Comparison of ENCODE assay signal across 24 mouse cellular contexts in genomic region chr17:75696729-75697103, GRCm38 (mm10).
"Had no signal": no experiment of that assay in that cellular context is flagged by ENCODE, and none has a peak within 500 bp of the region (broad histone marks: within the 10 kb centered on the region; RNA-seq: fewer than 3 reads in every experiment).

No protein-coding gene starts in this region.

- H3K4me1 ChIP-seq: hindbrain, embryonic 10.5 days; hindbrain, embryonic 12.5 days; hindbrain, embryonic 15.5 days; intestine, embryonic 15.5 days; limb, embryonic 10.5 days; limb, embryonic 12.5 days had no signal

- H3K9me3 ChIP-seq: hindbrain, embryonic 10.5 days; hindbrain, embryonic 12.5 days; hindbrain, embryonic 15.5 days; intestine, embryonic 15.5 days; limb, embryonic 10.5 days; limb, embryonic 12.5 days had no signal

- H3K36me3 ChIP-seq: hindbrain, embryonic 10.5 days; hindbrain, embryonic 12.5 days; hindbrain, embryonic 15.5 days; intestine, embryonic 15.5 days; limb, embryonic 10.5 days; limb, embryonic 12.5 days had no signal

- H3K9ac ChIP-seq: hindbrain, embryonic 12.5 days; hindbrain, embryonic 15.5 days; intestine, embryonic 15.5 days; limb, embryonic 12.5 days had no signal

- DNase-seq: gastrocnemius, adult 2 months; gastrocnemius, postnatal 10 days; gastrocnemius, postnatal 25 days; heart, adult 2 months; heart, postnatal 10 days; heart, postnatal 4 days; kidney, adult 18-20 months; kidney, adult 8-10 months; kidney, postnatal 10 days; kidney, postnatal 25 days; kidney, postnatal 4 days; liver had no signal

- H3K27ac ChIP-seq: gastrocnemius, adult 2 months; heart, adult 2 months; hindbrain, embryonic 10.5 days; hindbrain, embryonic 12.5 days; hindbrain, embryonic 15.5 days; intestine, embryonic 15.5 days; layer of hippocampus, adult 2 months; left cerebral cortex, adult 2 months; limb, embryonic 10.5 days; limb, embryonic 12.5 days had no signal

- H3K27me3 ChIP-seq: hindbrain, embryonic 12.5 days; hindbrain, embryonic 15.5 days; intestine, embryonic 15.5 days; limb, embryonic 12.5 days had no signal

- H3K4me3 ChIP-seq: gastrocnemius, adult 2 months; heart, adult 2 months; hindbrain, embryonic 10.5 days; hindbrain, embryonic 12.5 days; hindbrain, embryonic 15.5 days; intestine, embryonic 15.5 days; layer of hippocampus, adult 2 months; left cerebral cortex, adult 2 months; limb, embryonic 10.5 days; limb, embryonic 12.5 days had no signal

- ATAC-seq: inflammation-experienced regulatory T-cells, adult 6 months; intestine, embryonic 15.5 days; intestine, postnatal 0 days had no signal

- H3K4me2 ChIP-seq: heart, embryonic 11.5 days; hindbrain, embryonic 12.5 days; hindbrain, embryonic 15.5 days; intestine, embryonic 15.5 days; limb, embryonic 12.5 days; liver, embryonic 11.5 days had no signal
